Mouse (Mus musculus) limb, embryonic 13.5 days (tissue): ENCODE data around the gene Sprr1b. TPM values are rescaled to one million over a fixed set of nuclear protein-coding genes. Genes with fewer than 3 reads are reported as not detected.
"Not testable (repeated sequence)": the region's sequence is repeated elsewhere in the genome, so short reads cannot be mapped to it uniquely, and the experiment has no call there.

Experiments used
- ATAC-seq: fragments of 200-750 bp; cut with Nextera tagmentation; 2 replicates; pipeline ENCODE4 v1.8.0; 2017; ENCODE audit warnings: low read depth, moderate number of reproducible peaks, moderate TSS enrichment; ENCODE audit not compliant: low FRiP score
- H3K27ac ChIP-seq: fragments of 300-500 bp; sonication (generic); 2 replicates; pipeline ENCODE4 v1.5.1; 2015; ENCODE audit warnings: inconsistent platforms, mild to moderate bottlenecking, moderate library complexity
- H3K27me3 ChIP-seq: fragments of 300-500 bp; sonication (generic); 2 replicates; pipeline ENCODE4 v1.6.1; 2015; ENCODE audit warnings: mild to moderate bottlenecking, inconsistent platforms
- H3K36me3 ChIP-seq: fragments of 300-500 bp; sonication (generic); 2 replicates; pipeline ENCODE4 v1.6.1; 2015; ENCODE audit warnings: inconsistent platforms, mild to moderate bottlenecking, moderate library complexity
- H3K4me1 ChIP-seq: fragments of 300-500 bp; sonication (generic); 2 replicates; pipeline ENCODE4 v1.6.1; 2015; ENCODE audit warnings: inconsistent platforms
- H3K4me2 ChIP-seq: fragments of 300-500 bp; sonication (generic); replicated peaks from 2 replicates; pipeline ENCODE4 v1.6.1; 2015; ENCODE audit warnings: inconsistent platforms, mild to moderate bottlenecking, moderate library complexity
- H3K4me3 ChIP-seq: fragments of 300-500 bp; sonication (generic); 2 replicates; pipeline ENCODE4 v1.5.1; 2015; ENCODE audit warnings: moderate library complexity, mild to moderate bottlenecking, inconsistent platforms
- H3K9ac ChIP-seq: fragments of 300-500 bp; sonication (generic); 2 replicates; pipeline ENCODE4 v1.6.1; 2015; ENCODE audit warnings: mild to moderate bottlenecking, inconsistent platforms
- H3K9me3 ChIP-seq: fragments of 300-500 bp; sonication (generic); 2 replicates; pipeline ENCODE4 v1.6.1; 2016; ENCODE audit warnings: inconsistent platforms
- WGBS: fragments of 180-500 bp; shearing (Covaris S2); methylation state at CpG from one replicate; pipeline ENCODE4 v1.1.7; 2015; 5-methylcytosine and 5-hydroxymethylcytosine counted together
- polyA plus RNA-seq: library from polyadenylated mRNA; unstranded; fragments of >200 nt; fragmentation: Nextera tagmentation; extraction: Ambion mirVana; gene quantifications from 2 replicates; pipeline ENCODE4 v1.2.1, GENCODE M21; 2015

Sprr1b gene
- 0.24 TPM in 1 of 2 replicates, not detected in the other for polyA plus RNA-seq

DNA sequence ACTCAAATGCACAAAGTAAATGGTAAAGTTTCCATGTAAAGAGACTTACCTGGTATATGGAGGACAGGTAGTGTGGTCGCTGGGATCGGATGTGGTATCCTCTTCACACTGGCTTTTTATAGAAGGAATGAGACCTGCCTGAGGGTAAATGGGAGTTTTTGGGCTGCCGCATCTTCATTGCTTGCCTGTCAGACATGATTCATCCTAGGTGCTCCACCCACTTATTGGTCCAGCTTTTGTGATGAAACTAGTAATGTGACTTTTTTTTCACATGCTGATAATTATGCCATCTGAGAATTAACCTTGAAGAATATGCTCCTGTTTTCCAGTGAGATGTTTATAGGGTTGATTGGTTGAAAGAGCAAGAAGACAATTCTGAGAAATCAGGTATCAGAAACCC lies at the start of gene Sprr1b:
Sprr1b (minus strand) TSS at position 101 of the 400 bp plus-strand sequence.
- WGBS = 86% methylated on average over 3 of the region's 3 CpGs
- Histone ChIP-seq H3K4me2 (no peak within 1 kb of the TSS), H3K4me1 (no peaks in the 10 kb centered on the region), H3K4me3 (no peak within 1 kb of the TSS), H3K27ac (no peak within 1 kb of the TSS), H3K9ac (no peak within 1 kb of the TSS), H3K9me3 (no peaks in the 10 kb centered on the region), H3K27me3 (no peaks in the 10 kb centered on the region), H3K36me3 (no peaks in the 10 kb centered on the region)
- no peak for ATAC-seq

DNA sequence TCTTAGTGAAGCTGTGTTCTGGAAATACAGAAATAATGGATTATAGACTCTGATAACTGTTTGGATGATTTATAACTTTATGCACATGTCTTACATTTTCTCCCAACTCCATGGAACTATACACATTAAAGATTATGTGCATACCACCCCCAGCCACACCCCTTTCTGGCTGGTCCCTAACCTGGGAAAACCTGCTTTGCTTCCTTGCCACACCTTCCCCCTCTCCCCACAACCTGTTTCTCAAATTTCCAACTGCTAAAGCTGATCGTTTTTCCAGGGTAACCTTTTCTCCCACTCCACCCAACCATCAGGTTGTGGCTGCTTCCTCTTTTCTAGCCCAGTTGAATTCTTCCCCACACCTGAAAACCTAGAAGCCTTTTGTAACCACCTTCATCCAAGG lies 47.7 kb upstream of the Sprr1b start:
- ATAC-seq = no peak
- H3K4me3 ChIP-seq = no peak overlapping the region
- H3K9me3 ChIP-seq = no peaks in the 10 kb centered on the region
- H3K4me2 ChIP-seq = no peak overlapping the region
- WGBS = 22% methylated on average over 1 of the region's 1 CpGs
- H3K4me1 ChIP-seq = no peaks in the 10 kb centered on the region
- H3K36me3 ChIP-seq = no peaks in the 10 kb centered on the region
- H3K27me3 ChIP-seq = no peaks in the 10 kb centered on the region
- H3K9ac ChIP-seq = no peak overlapping the region
- H3K27ac ChIP-seq = no peak overlapping the region

DNA sequence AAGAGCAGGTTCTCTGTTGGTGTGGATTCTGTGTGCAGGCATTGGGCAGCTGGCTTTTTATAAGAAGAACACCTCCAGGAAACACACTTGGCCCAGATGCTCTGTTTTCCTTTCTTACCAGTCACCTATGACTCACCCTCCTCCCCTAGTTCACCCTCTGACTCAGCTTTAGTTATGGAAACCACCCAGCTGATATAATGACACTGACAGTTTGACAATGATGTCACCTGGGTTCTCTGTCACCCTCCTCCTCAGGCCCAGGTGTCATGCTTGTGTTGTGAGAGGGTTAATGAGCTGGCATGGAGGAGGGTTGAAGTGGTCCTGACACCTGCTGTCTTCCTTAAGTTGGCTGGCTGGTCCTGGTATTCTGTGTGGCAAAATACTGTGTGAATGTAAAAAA lies 47.3 kb upstream of the Sprr1b start, which contains the start of gene Sprr1a:
Sprr1a (minus strand) TSS at position 33 of the 400 bp plus-strand sequence.
- Histone ChIP-seq H3K4me2 (no peak within 1 kb of the TSS), H3K9me3 (no peaks in the 10 kb centered on the region), H3K27me3 (no peaks in the 10 kb centered on the region), H3K36me3 (no peaks in the 10 kb centered on the region), H3K4me3 (no peak within 1 kb of the TSS), H3K9ac (no peak within 1 kb of the TSS), H3K4me1 (no peaks in the 10 kb centered on the region), H3K27ac (no peak within 1 kb of the TSS)
- no peak for ATAC-seq

DNA sequence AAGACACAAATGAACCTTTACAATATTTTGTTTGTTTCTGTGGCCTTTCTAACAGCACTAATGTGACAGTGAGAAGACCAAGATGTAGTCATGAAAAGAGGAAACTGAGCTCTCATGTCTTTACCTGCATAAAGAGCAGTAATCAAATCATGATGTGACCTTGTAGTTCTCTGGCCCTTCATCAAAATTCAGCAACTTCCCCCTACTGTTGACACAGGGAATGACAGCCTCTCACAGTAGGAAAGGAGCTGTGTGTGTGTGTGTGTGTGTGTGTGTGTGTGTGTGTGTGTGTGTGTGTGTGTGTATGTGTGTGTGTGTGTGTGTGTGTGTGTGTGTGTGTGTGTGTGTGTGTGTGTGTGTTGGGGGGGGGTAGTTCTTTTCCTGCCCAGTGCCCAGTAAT lies 42.7 kb upstream of the Sprr1b start:
- H3K4me1 ChIP-seq, H3K4me3 ChIP-seq, H3K27ac ChIP-seq, H3K9ac ChIP-seq, H3K27me3 ChIP-seq, ATAC-seq, H3K4me2 ChIP-seq, H3K36me3 ChIP-seq, H3K9me3 ChIP-seq: not testable (repeated sequence)

DNA sequence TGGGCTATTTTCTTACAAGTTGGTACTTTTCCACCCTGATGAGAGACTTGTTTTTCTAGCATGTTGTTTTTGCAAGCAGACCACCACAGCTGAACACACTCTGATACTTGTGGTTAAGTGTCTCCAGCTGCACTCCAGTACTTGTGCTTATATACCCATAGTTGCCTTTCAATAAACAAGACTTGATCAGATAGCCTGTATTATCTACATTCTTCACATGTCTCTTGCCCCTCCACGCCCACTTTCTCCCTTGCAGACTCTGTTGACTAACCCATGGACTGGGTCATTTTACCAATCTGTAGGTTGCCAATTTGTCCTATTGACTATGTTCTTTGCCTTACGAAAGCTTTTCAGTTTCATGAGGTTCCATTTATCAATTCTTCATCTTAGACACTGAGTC lies 31.5 kb upstream of the Sprr1b start:
- Histone ChIP-seq H3K27me3 (no peaks in the 10 kb centered on the region), H3K9me3 (no peaks in the 10 kb centered on the region), H3K9ac (no peak overlapping the region), H3K4me2 (no peak overlapping the region), H3K4me1 (no peaks in the 10 kb centered on the region), H3K4me3 (no peak overlapping the region), H3K36me3 (no peaks in the 10 kb centered on the region), H3K27ac (no peak overlapping the region)
- 80% methylated on average over 2 of the region's 2 CpGs for WGBS
- no peak for ATAC-seq

DNA sequence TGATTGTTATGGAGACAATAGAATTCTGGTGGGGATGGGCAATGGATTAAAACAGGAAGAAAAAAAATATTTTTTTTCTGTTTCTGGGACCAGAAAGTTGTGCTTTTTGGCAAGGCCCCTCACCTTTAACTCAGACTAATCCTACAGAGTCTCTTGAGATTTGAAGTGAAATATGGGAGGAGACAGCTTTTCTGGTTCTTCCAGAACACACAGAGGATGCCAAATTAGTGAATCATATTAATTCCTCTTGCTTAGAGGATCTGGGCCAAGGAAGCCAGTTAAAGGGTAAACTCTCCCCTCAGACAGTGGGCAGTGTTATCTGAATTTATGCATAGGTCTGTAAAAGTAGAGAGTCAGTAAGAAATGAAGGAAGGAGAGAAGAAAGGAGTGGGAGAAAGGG lies 28.8 kb upstream of the Sprr1b start:
- Histone ChIP-seq H3K4me2 (no peak overlapping the region), H3K9me3 (no peaks in the 10 kb centered on the region), H3K9ac (no peak overlapping the region), H3K27ac (no peak overlapping the region), H3K36me3 (no peaks in the 10 kb centered on the region), H3K27me3 (no peaks in the 10 kb centered on the region), H3K4me1 (no peaks in the 10 kb centered on the region), H3K4me3 (no peak overlapping the region)
- ATAC-seq = no peak

DNA sequence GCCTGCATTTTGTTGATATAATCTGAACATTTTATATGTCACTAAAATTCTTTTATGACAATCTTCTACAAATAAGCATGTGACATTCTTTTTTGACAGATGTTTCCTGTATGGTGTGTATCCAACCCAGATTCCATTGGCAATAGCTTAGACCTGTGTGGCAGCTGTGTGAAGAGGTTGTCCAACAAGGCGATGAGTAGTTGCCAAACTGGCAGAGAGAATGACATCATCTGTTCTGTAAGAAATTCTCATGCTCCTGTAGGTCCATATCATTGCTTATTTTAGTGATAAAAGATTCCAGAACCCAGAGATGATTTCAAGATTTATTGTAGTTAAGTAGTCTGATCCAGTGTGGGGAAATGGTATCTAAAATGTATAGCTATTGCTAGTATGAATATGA lies 28.0 kb upstream of the Sprr1b start:
- no peak overlapping the region for H3K4me3 ChIP-seq
- H3K27ac ChIP-seq = no peak overlapping the region
- WGBS = 75% methylated on average over 1 of the region's 1 CpGs
- H3K9ac ChIP-seq = no peak overlapping the region
- H3K36me3 ChIP-seq = no peaks in the 10 kb centered on the region
- H3K9me3 ChIP-seq = no peaks in the 10 kb centered on the region
- H3K27me3 ChIP-seq = no peaks in the 10 kb centered on the region
- ATAC-seq = no peak
- no peak overlapping the region for H3K4me2 ChIP-seq
- H3K4me1 ChIP-seq = no peaks in the 10 kb centered on the region

DNA sequence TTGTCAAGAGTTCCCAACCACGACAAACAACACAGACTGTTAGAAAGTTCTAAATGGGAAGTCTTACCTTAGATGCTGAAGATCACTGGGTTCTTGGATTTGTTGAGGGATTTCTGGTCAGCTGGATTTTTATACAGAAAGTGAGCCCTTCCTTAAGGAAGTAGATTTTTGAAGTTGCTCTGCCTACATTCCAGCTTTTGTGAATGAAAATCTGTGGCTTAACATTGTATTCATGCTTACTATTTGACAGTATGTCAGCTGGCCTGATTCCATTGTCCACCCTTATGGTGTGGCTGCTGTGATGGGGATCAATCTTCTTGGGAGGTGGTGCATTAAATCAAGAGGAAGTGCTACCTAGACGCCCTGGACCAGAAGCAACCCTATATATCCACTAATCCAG lies 20.0 kb upstream of the Sprr1b start, which contains the start of gene Sprr3:
Sprr3 (minus strand) TSS at position 101 of the 400 bp plus-strand sequence.
- Histone ChIP-seq H3K9me3 (no peaks in the 10 kb centered on the region), H3K9ac (no peak within 1 kb of the TSS), H3K4me2 (no peak within 1 kb of the TSS), H3K36me3 (no peaks in the 10 kb centered on the region), H3K27ac (no peak within 1 kb of the TSS), H3K4me1 (no peaks in the 10 kb centered on the region), H3K4me3 (no peak within 1 kb of the TSS), H3K27me3 (no peaks in the 10 kb centered on the region)
- ATAC-seq = no peak
- 71% methylated on average over 2 of the region's 2 CpGs for WGBS

DNA sequence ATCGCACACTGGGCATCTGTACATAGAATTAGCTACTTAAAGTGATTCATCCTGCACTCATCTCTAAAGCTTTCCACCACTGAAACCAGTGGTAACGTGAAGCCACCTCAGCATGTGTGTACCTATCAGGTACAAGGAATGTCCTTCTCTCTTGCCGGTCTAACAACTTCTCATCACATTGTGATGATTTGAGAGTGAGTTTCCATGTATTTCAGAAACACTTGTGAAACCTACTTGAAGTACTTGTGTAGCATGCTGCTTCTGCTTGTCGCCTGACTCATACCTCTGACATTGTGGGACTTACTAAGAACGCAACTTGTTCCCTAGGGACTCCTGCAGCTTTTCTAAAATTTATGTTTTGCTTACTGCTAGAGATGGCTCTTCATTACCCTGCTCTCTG lies 16.6 kb upstream of the Sprr1b start:
- Histone ChIP-seq H3K4me2 (no peak overlapping the region), H3K9ac (no peak overlapping the region), H3K4me1 (no peaks in the 10 kb centered on the region), H3K9me3 (no peaks in the 10 kb centered on the region), H3K36me3 (no peaks in the 10 kb centered on the region), H3K27ac (no peak overlapping the region), H3K4me3 (no peak overlapping the region), H3K27me3 (no peaks in the 10 kb centered on the region)
- 85% methylated on average over 5 of the region's 5 CpGs for WGBS
- ATAC-seq = no peak

DNA sequence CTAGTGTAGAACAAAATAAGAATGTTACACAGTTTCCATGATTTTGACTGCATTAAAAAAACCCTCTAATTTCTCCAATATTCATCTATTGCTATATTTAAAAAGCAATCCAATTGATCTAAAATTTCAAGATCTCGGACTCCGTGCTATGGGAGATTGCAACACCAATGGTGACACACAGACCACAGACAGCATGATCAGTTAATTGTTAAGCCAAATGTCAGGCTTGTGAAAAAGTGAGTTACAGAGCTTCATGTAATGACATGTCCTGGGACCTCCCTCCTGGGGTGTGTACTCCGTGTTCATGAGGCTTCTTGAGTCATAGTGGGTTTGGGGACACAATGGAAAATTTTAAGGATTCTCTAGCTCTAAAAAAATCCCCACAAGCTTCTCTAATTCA lies 1.6 kb upstream of the Sprr1b start:
- Histone ChIP-seq H3K36me3 (no peaks in the 10 kb centered on the region), H3K4me1 (no peaks in the 10 kb centered on the region), H3K27ac (no peak overlapping the region), H3K9me3 (no peaks in the 10 kb centered on the region), H3K27me3 (no peaks in the 10 kb centered on the region), H3K9ac (no peak overlapping the region), H3K4me2 (no peak overlapping the region), H3K4me3 (no peak overlapping the region)
- no peak for ATAC-seq
- WGBS = 73% methylated on average over 3 of the region's 3 CpGs

DNA sequence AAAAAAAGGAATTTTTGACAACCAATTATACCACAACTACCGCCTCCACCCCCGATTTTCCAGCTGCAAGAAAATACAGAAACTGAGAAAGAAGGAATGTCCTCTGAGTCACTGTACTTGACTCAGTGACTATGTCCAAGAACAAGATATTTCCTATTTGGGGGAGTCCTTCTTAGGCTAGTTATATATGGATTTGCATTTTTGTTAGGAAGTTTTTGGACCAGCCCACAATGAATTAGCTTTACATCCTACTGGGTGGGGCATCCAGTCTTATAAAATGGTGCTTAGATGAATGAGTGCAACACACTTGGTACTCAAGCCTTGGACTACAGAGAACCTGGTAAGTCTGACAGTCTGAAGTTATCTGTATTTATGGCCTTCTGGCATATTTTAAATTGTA lies 6.3 kb downstream of the Sprr1b start, which contains the start of gene Sprr2k:
Sprr2k (plus strand) TSS at position 301 of the 400 bp plus-strand sequence.
- no peak within 1 kb of the TSS for H3K4me3 ChIP-seq
- no peak within 1 kb of the TSS for H3K9ac ChIP-seq
- H3K27ac ChIP-seq = no peak within 1 kb of the TSS
- no peaks in the 10 kb centered on the region for H3K4me1 ChIP-seq
- H3K36me3 ChIP-seq = no peaks in the 10 kb centered on the region
- WGBS = 90% methylated on average over 2 of the region's 2 CpGs
- no peaks in the 10 kb centered on the region for H3K9me3 ChIP-seq
- no peaks in the 10 kb centered on the region for H3K27me3 ChIP-seq
- H3K4me2 ChIP-seq = no peak within 1 kb of the TSS
- ATAC-seq = no peak

DNA sequence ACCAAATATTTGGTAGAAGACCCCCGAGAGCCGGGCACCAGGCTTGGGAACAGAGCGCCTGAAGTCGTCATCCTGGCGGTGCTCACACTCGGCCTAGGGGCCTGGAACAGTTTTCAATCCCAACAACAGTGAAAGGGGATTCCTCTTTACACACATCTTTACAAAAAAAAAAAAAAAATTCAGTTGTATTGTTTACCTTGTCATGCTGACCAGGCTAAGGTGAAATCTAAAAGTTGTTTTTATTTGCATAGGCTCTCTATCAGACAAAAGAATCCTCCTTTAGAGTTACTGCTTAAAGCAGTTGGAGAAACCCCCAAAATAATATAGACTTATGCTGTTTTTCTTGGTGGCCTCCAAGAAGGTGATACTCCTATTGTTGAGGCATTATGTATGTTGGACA lies 9.3 kb downstream of the Sprr1b start, which contains the start of gene Gm9774:
Gm9774 (minus strand) TSS at position 101 of the 400 bp plus-strand sequence.
- H3K4me3 ChIP-seq = no peak within 1 kb of the TSS
- no peaks in the 10 kb centered on the region for H3K27me3 ChIP-seq
- no peaks in the 10 kb centered on the region for H3K4me1 ChIP-seq
- no peak within 1 kb of the TSS for H3K4me2 ChIP-seq
- H3K9ac ChIP-seq = no peak within 1 kb of the TSS
- no peaks in the 10 kb centered on the region for H3K36me3 ChIP-seq
- no peaks in the 10 kb centered on the region for H3K9me3 ChIP-seq
- H3K27ac ChIP-seq = no peak within 1 kb of the TSS
- no peak for ATAC-seq
- WGBS = 93% methylated on average over 6 of the region's 6 CpGs

DNA sequence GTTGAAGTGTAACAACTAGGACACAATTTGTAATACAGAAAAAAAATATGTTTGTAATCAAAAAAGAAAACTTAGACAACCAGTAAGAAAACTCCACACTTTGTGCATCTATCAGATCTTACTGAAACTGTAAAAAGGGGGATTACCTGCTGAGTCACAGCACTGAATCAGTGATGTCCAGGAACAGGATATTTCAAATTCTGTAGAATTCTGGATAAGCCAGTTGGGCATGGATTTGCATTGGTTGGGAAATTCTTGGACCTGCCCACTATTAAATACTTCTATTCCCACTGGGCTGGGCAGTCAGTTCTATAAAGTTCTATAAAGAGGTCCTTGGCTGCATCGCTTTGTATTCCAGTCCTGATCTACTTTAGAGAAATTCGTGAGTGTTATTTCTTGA lies 20.8 kb downstream of the Sprr1b start, which contains the start of gene Sprr2j-ps:
Sprr2j-ps (plus strand) TSS at position 301 of the 400 bp plus-strand sequence.
- Histone ChIP-seq H3K27me3 (no peaks in the 10 kb centered on the region), H3K9ac (no peak within 1 kb of the TSS), H3K4me1 (no peaks in the 10 kb centered on the region), H3K4me3 (no peak within 1 kb of the TSS), H3K27ac (no peak within 1 kb of the TSS), H3K36me3 (no peaks in the 10 kb centered on the region), H3K9me3 (no peaks in the 10 kb centered on the region), H3K4me2 (no peak within 1 kb of the TSS)
- 78% methylated on average over 2 of the region's 2 CpGs for WGBS
- no peak for ATAC-seq
